Mouse (Mus musculus) adrenal gland, postnatal 14 days (tissue): ENCODE data around the gene Maml3. TPM values are rescaled to one million over a fixed set of nuclear protein-coding genes. Genes with fewer than 3 reads are reported as not detected.

Experiments used
- DNase-seq: peaks from one replicate; pipeline ENCODE4 v3.0.0; 2021; ENCODE audit warnings: mixed read lengths
- total RNA-seq: library from RNA; stranded (reverse); gene quantifications from 2 replicates; pipeline ENCODE4 v1.2.3, GENCODE M21; 2021

The Maml3 gene
- total RNA-seq, 1 experiment from 2014 or later, result 10.2 TPM

DNA sequence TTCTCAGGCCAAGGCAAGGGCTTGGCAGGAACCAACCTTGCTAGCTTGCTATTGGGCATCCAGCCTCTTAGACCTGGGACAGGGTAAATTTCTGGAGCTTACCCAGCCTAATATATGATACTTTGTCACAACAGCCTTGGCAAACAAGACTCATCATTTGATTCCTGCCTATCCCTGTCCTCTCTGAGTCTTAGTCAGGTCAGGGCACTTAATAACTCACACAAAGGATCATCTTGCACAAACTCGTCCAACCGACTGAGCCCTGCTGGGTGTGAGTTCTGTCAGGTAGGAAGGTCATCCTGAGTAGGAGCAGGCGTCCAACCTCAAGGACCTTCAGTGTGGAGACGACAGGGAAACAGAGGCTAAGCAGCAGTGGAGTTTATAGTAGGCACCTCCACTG is 233.5 kb downstream of the Maml3 start:
- peak; percentile 18 for DNase-seq

GRCm38 (mm10) chr3:51869980-51870379 is 234.9 kb downstream of the Maml3 start:
- DNase-seq, result no peak

GRCm38 (mm10) chr3:51868857-51869256 is 236.0 kb downstream of the Maml3 start:
- DNase-seq, result no peak

- no peak for DNase-seq
These were observed 238.4 kb downstream of the Maml3 start for GRCm38 (mm10) chr3:51866446-51866845.

DNA sequence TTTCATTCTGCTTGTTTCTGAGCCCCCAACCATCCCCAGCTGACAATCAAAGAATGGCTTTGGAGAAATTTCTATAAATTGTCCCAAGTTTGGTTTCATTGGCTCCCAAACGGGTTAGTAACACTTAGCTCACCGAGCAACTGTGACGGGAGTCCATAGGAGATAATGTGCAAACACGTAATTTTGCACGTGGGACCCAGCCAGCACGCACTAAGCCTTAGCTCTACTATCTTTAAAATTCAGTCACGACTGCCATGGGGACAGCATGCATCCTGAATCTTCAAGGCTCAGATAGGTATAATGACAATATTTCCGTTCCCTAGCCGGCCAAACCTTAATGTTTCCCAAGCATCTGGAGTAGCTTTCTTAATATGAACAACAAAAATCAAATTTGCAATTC is 243.2 kb downstream of the Maml3 start:
- DNase-seq, result no peak

DNA sequence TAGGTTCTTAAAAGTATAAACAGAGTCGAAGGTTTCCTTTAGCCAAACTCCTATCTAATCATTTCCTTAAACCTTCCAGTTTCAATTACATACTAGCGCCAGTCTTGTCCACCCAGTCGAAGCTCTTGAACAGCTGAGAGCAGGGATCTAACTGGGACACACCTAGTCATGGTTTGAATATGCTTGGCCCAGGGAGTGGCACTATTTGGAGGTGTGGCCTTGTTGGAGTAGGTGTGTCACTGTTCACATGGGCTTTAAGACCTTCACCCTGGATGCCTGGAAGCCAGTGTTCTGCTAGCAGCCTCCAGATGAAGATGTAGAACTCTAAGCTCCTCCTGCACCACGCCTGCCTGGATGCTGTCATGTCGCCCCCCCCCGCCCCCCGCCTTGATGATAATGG is 244.4 kb downstream of the Maml3 start:
- no peak for DNase-seq

GRCm38 (mm10) chr3:51859208-51859607 is 245.7 kb downstream of the Maml3 start:
- no peak for DNase-seq

DNA sequence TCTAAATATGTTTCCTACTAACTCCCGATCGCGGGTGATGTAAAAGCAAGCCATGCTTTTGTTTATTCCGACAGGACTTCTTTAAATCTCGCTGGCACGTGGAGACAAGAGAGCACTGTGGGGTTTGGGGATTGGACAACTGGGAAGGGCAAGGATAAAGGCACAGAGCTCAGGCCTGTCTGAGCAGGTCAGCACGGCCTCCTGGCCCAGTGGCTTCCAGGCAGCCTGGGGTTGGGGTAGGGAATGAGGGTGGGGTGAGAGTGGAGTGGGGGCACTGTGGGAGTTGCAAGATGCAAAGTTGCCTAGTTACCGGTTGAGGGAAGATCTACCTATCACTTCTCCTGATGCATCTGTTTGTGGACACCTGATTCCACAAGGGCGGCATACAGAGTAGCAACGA is 250.7 kb downstream of the Maml3 start:
- DNase-seq, result no peak

- DNase-seq, result no peak
These were observed 251.3 kb downstream of the Maml3 start for GRCm38 (mm10) chr3:51853610-51854009.

DNA sequence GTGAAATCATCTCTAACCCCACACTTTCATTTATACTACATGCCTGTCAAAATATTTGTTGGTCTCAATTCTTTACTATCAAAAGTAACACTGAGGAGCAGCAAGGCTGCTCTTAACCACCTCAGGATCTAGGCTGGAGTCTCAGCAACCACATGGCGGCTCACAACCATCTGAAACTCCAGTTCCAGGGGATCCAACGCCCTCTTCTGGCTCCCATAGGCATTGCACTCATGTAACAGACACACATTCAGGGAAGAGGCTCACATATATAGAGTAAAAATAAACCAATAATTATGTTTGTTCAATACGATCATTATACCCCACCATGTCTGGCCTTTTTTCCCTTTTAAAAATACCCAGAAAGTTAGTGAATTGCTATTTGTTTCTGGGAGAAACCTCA is 252.2 kb downstream of the Maml3 start:
- no peak for DNase-seq

DNA sequence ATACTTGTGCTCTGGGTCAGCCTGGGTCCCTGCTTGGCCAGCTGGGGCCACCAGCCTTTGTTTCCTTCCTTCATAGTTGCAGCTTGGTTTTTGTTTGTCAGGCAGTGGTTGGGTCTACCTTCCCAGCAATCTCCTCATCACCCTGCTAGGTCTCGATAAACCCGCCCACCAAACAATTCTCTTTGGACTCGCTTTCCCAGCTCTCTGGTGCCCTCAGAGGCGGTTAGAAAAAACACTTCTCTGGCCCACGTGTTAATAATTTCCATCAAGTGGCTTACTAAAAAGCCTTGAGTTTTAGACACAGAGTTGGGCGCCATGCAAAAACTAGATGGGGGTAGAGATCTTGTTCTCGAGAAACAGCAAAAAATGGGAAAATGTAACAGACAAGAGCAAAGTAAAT is 253.3 kb downstream of the Maml3 start:
- no peak for DNase-seq

DNA sequence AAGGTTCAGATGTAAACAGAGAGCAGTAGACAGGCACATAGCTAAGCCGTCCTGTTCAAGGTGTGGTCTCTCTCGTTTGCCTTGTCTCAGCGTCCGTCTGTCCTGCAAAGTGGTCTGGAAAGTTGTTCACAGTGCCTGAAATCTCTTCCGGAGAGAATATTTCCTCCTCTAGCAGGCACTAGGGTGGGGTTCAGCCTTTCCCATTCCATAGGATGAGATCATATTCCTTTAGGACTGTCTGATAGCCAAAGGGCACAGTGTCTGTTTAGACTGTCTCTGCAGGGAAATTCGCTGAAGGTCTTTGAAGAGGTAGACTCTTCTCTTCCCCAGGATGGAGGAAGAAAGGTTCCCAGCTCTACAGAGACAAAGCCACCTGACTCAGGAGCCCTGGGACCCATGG is 255.4 kb downstream of the Maml3 start:
- DNase-seq, result no peak

DNA sequence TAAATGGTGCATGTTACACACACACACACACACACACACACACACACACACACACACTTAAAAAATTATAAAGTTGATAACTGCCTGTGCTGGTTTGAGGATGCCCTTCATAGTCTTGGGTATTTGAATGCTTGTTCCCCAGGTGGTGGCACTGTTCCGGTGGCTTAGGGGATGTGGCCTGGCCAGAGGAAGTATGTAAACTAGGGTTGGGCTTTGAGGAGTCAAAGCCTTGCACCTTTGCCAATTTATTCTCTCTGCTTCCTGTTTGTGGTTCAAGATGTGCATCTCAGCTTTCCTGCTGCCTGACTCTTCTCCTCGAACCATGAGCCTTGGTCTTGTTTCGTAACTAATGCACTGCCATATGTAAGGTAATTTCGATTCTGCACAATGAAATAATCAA is 257.6 kb downstream of the Maml3 start:
- no peak for DNase-seq

GRCm38 (mm10) chr3:51844255-51844654 is 260.6 kb downstream of the Maml3 start:
- no peak for DNase-seq

DNA sequence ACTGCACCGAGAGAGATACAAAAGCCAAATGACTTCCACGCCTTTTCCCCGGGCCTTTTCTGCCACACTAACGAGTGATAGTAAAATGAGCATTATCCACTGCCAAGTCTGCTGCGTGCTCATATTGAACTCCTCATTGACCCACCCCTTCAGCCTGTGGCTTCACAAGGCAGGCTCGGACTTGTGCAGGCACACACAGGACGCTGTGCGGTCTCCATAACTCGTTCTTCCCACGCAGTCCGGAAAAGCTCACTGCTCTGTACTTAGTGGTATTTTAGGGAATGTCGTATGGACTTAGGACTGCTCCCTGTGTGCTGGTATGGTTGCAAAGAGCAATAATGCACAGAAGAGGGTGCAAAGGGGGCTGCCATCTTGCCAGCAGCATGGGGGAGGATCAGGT is 262.7 kb downstream of the Maml3 start:
- DNase-seq, result no peak

DNA sequence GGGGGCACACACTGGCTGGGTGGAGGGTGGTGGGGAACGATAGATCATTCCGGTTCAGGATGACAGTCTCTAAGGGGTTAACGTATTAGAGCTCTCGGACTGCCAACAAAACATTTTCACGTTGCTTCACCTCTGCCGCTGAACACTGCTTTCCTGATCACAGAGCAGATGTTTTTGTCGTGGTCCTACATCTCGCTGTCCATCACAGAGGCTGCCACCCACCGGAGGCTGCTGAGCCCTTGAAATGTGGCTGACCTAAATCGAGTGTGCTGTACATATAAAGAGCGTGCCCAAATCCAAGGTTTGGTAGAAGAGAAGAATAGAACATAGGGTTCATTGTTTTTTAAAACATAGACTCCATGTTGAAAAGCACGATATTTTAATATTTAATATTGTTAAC is 263.3 kb downstream of the Maml3 start:
- DNase-seq, result no peak

- no peak for DNase-seq
These were observed 263.7 kb downstream of the Maml3 start for GRCm38 (mm10) chr3:51841177-51841576.

GRCm38 (mm10) chr3:51840095-51840805 is 264.6 kb downstream of the Maml3 start:
- peak; percentile 9 for DNase-seq

GRCm38 (mm10) chr3:51839353-51839715 is 265.5 kb downstream of the Maml3 start:
- DNase-seq, result no peak

- DNase-seq, result no peak
These were observed 266.1 kb downstream of the Maml3 start for GRCm38 (mm10) chr3:51838696-51839352.

- DNase-seq, result peak; percentile 39
These were observed 271.9 kb downstream of the Maml3 start for GRCm38 (mm10) chr3:51832985-51833384.

DNA sequence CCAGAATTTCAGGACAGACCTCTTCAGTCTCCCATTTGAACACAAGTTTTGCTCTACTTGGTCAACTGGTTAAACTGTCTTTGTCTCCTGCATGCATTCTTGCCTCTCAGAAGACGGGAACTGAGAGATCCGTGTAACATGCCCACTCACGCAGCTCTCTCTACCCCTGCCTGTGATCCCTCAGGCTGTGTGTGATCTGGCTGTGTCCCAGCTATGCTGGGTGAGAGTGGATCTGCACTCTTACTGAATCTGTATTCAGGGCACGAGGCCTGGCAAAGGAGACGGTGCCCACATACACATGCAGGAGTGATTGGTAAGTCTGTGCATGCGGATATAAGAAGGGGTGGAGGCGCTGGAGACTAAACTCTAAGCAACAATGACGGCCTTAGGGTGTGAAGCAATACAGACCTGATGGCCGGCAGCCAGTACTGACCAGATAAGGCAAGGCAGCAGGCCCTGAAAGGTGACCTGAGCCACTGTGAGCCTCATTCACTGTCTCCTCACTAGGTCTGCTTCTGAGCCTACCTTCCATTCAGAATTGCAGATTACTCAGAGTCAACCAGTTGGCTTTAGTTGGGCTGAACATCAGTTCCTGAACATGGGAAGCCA is 274.0 kb downstream of the Maml3 start:
- DNase-seq, result no peak

DNA sequence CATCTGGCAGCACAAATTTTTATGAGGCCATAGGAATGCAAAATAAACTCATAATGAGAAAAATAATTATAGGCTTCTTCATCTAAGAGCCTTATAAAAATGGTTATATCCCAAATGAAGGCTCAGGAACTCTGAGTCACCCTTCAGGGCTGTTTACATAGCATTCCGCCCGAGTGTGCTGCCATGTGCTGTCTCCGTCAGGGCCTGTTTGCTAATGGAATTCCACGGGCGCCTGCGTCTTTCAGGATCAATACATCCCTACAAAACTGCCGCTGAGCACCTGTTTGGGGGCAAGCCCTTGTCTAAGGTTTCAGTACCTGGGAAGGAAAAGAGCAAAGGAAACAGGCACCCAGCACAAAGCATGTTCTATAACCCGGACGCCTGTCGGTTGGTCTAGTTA is 279.3 kb downstream of the Maml3 start:
- DNase-seq, result no peak

DNA sequence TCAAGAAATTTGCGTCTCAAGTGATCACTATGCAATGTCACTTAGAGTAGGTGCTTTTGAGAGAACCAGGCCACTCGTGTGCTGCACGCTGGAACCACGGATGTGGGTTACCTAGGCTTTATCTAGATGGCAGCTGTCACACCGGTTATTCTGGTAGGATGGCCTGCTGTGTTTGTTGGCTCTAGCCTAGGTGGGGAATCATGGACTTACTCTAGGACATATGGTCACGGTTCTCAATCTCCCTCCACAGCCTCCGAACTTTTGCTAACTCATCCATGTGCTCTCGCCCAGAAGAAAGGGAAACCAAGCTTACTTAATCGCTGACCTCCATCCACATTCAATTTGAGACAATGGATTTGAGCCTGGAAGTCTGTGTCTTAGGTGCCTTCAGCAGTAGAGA is 280.4 kb downstream of the Maml3 start:
- DNase-seq, result no peak
